Mouse (Mus musculus): ENCODE results near the gene Uprt.

DNA sequence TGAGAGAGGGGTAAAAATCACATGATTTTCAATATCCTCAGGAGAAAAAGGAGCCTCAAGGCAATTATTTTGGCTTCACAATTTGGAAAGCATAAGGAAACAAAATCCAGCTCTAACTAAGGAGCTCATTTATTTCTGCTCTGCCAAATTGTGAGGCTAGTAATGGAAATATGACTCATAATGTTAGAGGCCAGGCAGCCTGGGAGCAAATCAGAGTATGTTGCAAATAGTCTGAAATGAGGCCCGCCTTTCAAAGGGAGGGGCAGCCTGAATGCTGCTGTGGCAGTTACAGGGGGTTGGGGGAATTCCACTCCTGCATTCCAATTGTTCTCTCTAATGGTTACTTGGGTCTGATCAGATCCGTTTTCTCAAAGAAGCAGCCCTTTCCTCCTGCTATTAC is 20.9 kb upstream of the Uprt start:
- TF ChIP-seq CTCF (IDR thresholded peaks at IDR 0.05; ENCODE audit: low read depth): no peak
- no peak for TF ChIP-seq EP300 (IDR thresholded peaks at IDR 0.05; ENCODE audit: low read depth)
